Mouse (Mus musculus) adrenal gland, postnatal 4 days (tissue): ENCODE results near the gene Ephx1. TPM values are rescaled to one million over a fixed set of nuclear protein-coding genes. Genes with fewer than 3 reads are reported as not detected.

Source experiments
- DNase-seq, 2 experiments: peaks; one replicate each; pipeline ENCODE4 v3.0.0; 2021 to 2022; ENCODE audit warnings: low spot score in 2 of 2, mixed read lengths in 2 of 2
- total RNA-seq, 2 experiments: library from RNA; stranded (reverse); gene quantifications; 2 replicates each; pipeline ENCODE4 v1.2.3; 2021

The Ephx1 gene
- total RNA-seq, 2 experiments from 2014 or later, result 85.8 to 86.5 TPM

GRCm38 (mm10) chr1:180976110-180976679 is 44.5 kb downstream of the Ephx1 start:
- no peak for DNase-seq

GRCm38 (mm10) chr1:180974126-180974746 is 46.5 kb downstream of the Ephx1 start:
- DNase-seq, result no peak

- DNase-seq, result no peak
Observed at GRCm38 (mm10) chr1:180972941-180973340, 47.8 kb downstream of the Ephx1 start.

- no peak for DNase-seq
Observed at GRCm38 (mm10) chr1:180967261-180967660, 53.4 kb downstream of the Ephx1 start.

GRCm38 (mm10) chr1:180966542-180966941 is 54.2 kb downstream of the Ephx1 start:
- DNase-seq, result no peak

GRCm38 (mm10) chr1:180965786-180966185 is 54.9 kb downstream of the Ephx1 start:
- no peak for DNase-seq

GRCm38 (mm10) chr1:180958797-180959196 is 61.9 kb downstream of the Ephx1 start:
- no peak for DNase-seq

- DNase-seq, result no peak
Observed at GRCm38 (mm10) chr1:180957989-180958388, 62.7 kb downstream of the Ephx1 start.

- DNase-seq, result no peak
Observed at GRCm38 (mm10) chr1:180956973-180957381, 63.7 kb downstream of the Ephx1 start.

- DNase-seq, result no peak
Observed at GRCm38 (mm10) chr1:180956401-180956800, 64.3 kb downstream of the Ephx1 start.

- DNase-seq, result no peak
Observed at GRCm38 (mm10) chr1:180952808-180953207, 67.9 kb downstream of the Ephx1 start.

- no peak for DNase-seq
Observed at GRCm38 (mm10) chr1:180952085-180952746, 68.5 kb downstream of the Ephx1 start.

- peak in 1 of 2 experiments; percentile 47 for DNase-seq
Observed at GRCm38 (mm10) chr1:180946448-180946847, 74.3 kb downstream of the Ephx1 start.

GRCm38 (mm10) chr1:180945001-180945980 is 75.4 kb downstream of the Ephx1 start:
- no peak for DNase-seq

- no peak for DNase-seq
Observed at GRCm38 (mm10) chr1:180944553-180944952, 76.2 kb downstream of the Ephx1 start.

- no peak for DNase-seq
Observed at GRCm38 (mm10) chr1:180943896-180944295, 76.8 kb downstream of the Ephx1 start.

- no peak for DNase-seq
Observed at GRCm38 (mm10) chr1:180943032-180943644, 77.6 kb downstream of the Ephx1 start.

- peak; percentile 47 to 64 for DNase-seq
Observed at GRCm38 (mm10) chr1:180942166-180943031, 78.3 kb downstream of the Ephx1 start, which contains the start of gene Tmem63a. Gene Tmem63a, plus strand, starts transcription at chr1:180942344.

- DNase-seq, result no peak
Observed at GRCm38 (mm10) chr1:180941726-180942125, 79.0 kb downstream of the Ephx1 start.
